Mouse (Mus musculus) midbrain, embryonic 16.5 days (tissue): Measurements from ENCODE around the gene 1700020L24Rik. TPM values are rescaled to one million over a fixed set of nuclear protein-coding genes. Genes with fewer than 3 reads are reported as not detected.

Source experiments
- ATAC-seq: fragments of 200-750 bp; cut with Nextera tagmentation; 2 replicates; pipeline ENCODE4 v1.8.0; 2017; ENCODE audit warnings: moderate TSS enrichment
- H3K27ac ChIP-seq: fragments of 300-500 bp; sonication (generic); 2 replicates; pipeline ENCODE4 v1.5.1; 2014; ENCODE audit warnings: mild to moderate bottlenecking, low read length, mixed read lengths
- H3K27me3 ChIP-seq: fragments of 300-500 bp; sonication (generic); 2 replicates; pipeline ENCODE4 v1.6.1; 2014; ENCODE audit warnings: low read depth, low read length, mixed read lengths; ENCODE audit not compliant: control insufficient read depth, insufficient read depth
- H3K36me3 ChIP-seq: fragments of 300-500 bp; sonication (generic); 2 replicates; pipeline ENCODE4 v1.6.1; 2014; ENCODE audit warnings: mild to moderate bottlenecking, low read length, moderate library complexity, mixed read lengths; ENCODE audit not compliant: control insufficient read depth, insufficient read depth
- H3K4me1 ChIP-seq: fragments of 300-500 bp; sonication (generic); 2 replicates; pipeline ENCODE4 v1.6.1; 2014; ENCODE audit warnings: mild to moderate bottlenecking, low read length, mixed read lengths; ENCODE audit not compliant: control insufficient read depth, insufficient read depth
- H3K4me2 ChIP-seq: fragments of 300-500 bp; sonication (generic); 2 replicates; pipeline ENCODE4 v1.6.1; 2014; ENCODE audit warnings: mild to moderate bottlenecking, low read length, mixed read lengths
- H3K4me3 ChIP-seq: fragments of 300-500 bp; sonication (generic); 2 replicates; pipeline ENCODE4 v1.5.1; 2014; ENCODE audit warnings: low read depth, mild to moderate bottlenecking, low read length, moderate library complexity, mixed read lengths
- H3K9ac ChIP-seq: fragments of 300-500 bp; sonication (generic); 2 replicates; pipeline ENCODE4 v1.6.1; 2014; ENCODE audit warnings: low read depth, low read length, mixed read lengths
- H3K9me3 ChIP-seq: fragments of 300-500 bp; sonication (generic); replicated peaks from 2 replicates; pipeline ENCODE4 v1.6.1; 2014; ENCODE audit warnings: mild to moderate bottlenecking, low read length, mixed read lengths; ENCODE audit not compliant: control insufficient read depth, poor library complexity, severe bottlenecking
- WGBS: fragments of 180-500 bp; shearing (Covaris S2); extraction: QIAGEN DNeasy Blood & Tissue Kit; methylation state at CpG from one replicate; pipeline ENCODE4 v1.1.7; 2014; 5-methylcytosine and 5-hydroxymethylcytosine counted together
- polyA plus RNA-seq: library from polyadenylated mRNA; unstranded; fragments of >200 nt; fragmentation: Nextera tagmentation; extraction: Ambion mirVana; gene quantifications from 2 replicates; pipeline ENCODE4 v1.2.1, GENCODE M21; 2015

1700020L24Rik gene
- polyA plus RNA-seq, 1 experiment from 2014 or later: 0.64 TPM

DNA sequence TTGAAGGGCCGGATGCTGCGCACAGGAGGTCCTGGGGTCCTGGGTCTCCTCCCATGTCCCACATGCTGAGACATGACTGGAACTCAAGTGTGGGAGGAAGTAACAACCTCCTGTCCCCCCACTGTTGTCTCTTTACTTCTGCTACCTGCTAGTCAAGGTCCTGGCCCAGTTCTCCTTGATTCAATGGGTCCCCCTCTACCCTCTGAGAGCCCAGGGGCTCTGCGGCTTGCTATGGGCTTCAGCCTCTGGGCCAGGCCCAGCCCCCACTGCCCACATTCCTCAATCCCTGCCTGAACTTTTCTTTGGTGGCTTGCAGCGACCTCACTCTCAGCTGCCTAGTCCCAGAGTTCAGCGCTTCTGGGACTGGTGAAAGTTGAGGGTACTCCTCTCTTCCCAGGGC, 8.1 kb upstream of the 1700020L24Rik start, which contains the start of gene Gas2l2:
Gas2l2 (minus strand) TSS at position 101 of the 400 bp plus-strand sequence.
- Histone ChIP-seq H3K27ac (no peak within 1 kb of the TSS), H3K4me1 (no peaks in the 10 kb centered on the region), H3K4me2 (no peak within 1 kb of the TSS), H3K27me3 (peaks cover 6% of the 10 kb centered on the region; the same call in 1 of the 2 replicates), H3K4me3 (no peak within 1 kb of the TSS), H3K9me3 (no peaks in the 10 kb centered on the region), H3K9ac (no peak within 1 kb of the TSS), H3K36me3 (no peaks in the 10 kb centered on the region)
- 60% methylated on average over 5 of the region's 5 CpGs for whole genome bisulfite sequencing
- ATAC-seq: no peak

GRCm38 (mm10) chr11:83432533-83432932, 4.9 kb upstream of the 1700020L24Rik start:
- H3K4me1 ChIP-seq: no peaks in the 10 kb centered on the region
- 79% methylated on average over 2 of the region's 2 CpGs for WGBS
- H3K27ac ChIP-seq: no peak overlapping the region
- no peak overlapping the region for H3K4me3 ChIP-seq
- no peak overlapping the region for H3K4me2 ChIP-seq
- no peaks in the 10 kb centered on the region for H3K36me3 ChIP-seq
- H3K9me3 ChIP-seq: no peaks in the 10 kb centered on the region
- H3K27me3 ChIP-seq: peaks cover 5% of the 10 kb centered on the region; the same call in 1 of the 2 replicates
- no peak for ATAC-seq
- H3K9ac ChIP-seq: no peak overlapping the region

GRCm38 (mm10) chr11:83439426-83440060, 2.1 kb downstream of the 1700020L24Rik start:
- WGBS: 34% methylated on average over 11 of the region's 11 CpGs
- Histone ChIP-seq H3K4me3 (peak overlapping the region; percentile 65), H3K4me1 (peaks cover 6% of the 10 kb centered on the region; the same call in 1 of the 2 replicates), H3K9ac (peak overlapping the region; percentile 70; the same call in 1 of the 2 replicates), H3K36me3 (no peaks in the 10 kb centered on the region), H3K4me2 (peak overlapping the region; percentile 87), H3K27ac (no peak overlapping the region), H3K9me3 (no peaks in the 10 kb centered on the region), H3K27me3 (peaks cover 32% of the 10 kb centered on the region)
- ATAC-seq: no peak

GRCm38 (mm10) chr11:83440081-83441064, 2.9 kb downstream of the 1700020L24Rik start:
- ATAC-seq: peak; percentile 94
- Histone ChIP-seq H3K4me3 (peak overlapping the region; percentile 65), H3K36me3 (no peaks in the 10 kb centered on the region), H3K9ac (peak overlapping the region; percentile 70), H3K9me3 (no peaks in the 10 kb centered on the region), H3K27me3 (peaks cover 40% of the 10 kb centered on the region), H3K4me2 (peak overlapping the region; percentile 87), H3K4me1 (peaks cover 10% of the 10 kb centered on the region; the same call in 1 of the 2 replicates), H3K27ac (0 out of 2 replicates have a peak overlapping the region, but pooled peaks have one; percentile 42)
- under 1% methylated on average over 63 of the region's 75 CpGs for WGBS

GRCm38 (mm10) chr11:83441235-83441634, 3.8 kb downstream of the 1700020L24Rik start:
- Histone ChIP-seq H3K9ac (no peak overlapping the region), H3K9me3 (no peaks in the 10 kb centered on the region), H3K27me3 (peaks cover 43% of the 10 kb centered on the region), H3K4me1 (peaks cover 10% of the 10 kb centered on the region; the same call in 1 of the 2 replicates), H3K4me3 (no peak overlapping the region), H3K4me2 (no peak overlapping the region), H3K36me3 (no peaks in the 10 kb centered on the region), H3K27ac (no peak overlapping the region)
- ATAC-seq: no peak
- WGBS: 41% methylated on average over 7 of the region's 7 CpGs

DNA sequence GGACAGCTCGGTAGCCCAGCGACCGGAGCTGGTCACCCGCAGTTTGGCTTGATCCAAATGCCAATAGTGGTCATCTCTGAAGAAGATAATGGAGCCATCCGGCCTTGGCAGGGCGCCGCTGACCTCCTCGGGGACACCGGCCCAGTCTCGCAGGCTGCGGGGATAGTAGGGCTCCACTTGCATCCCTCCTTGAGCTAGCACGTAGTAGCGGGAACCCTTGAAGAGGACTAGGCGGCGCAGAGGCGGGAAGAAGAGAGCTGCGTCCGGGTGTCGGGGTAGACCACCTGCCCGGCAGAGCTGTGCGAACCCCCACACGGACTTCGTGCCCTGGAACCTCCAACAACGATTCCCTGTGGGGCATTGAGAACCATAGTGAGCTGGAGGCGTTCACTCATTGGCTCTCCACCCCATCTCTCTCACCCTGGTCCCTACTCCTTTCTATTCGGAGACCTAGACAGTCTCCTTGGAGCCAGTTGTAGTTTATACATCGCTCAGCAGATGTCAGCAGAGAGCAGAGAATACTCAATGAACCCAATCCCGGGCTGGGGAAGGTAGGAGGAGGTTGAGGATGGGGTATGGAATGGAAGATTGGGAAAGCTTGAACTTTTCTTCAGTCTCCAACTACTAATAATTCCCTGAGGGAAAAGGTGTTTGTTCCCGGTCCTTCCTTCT, 5.3 kb downstream of the 1700020L24Rik start:
- WGBS: 15% methylated on average over 29 of the region's 29 CpGs
- no peaks in the 10 kb centered on the region for H3K36me3 ChIP-seq
- no peak overlapping the region for H3K27ac ChIP-seq
- peak overlapping the region; percentile 53 for H3K4me2 ChIP-seq
- peaks cover 10% of the 10 kb centered on the region; the same call in 1 of the 2 replicates for H3K4me1 ChIP-seq
- peaks cover 43% of the 10 kb centered on the region for H3K27me3 ChIP-seq
- peak overlapping the region; percentile 46; the same call in 1 of the 2 replicates for H3K9ac ChIP-seq
- H3K4me3 ChIP-seq: peak overlapping the region; percentile 20
- ATAC-seq: peak; percentile 25; the same call in 1 of the 2 replicates
- no peaks in the 10 kb centered on the region for H3K9me3 ChIP-seq

DNA sequence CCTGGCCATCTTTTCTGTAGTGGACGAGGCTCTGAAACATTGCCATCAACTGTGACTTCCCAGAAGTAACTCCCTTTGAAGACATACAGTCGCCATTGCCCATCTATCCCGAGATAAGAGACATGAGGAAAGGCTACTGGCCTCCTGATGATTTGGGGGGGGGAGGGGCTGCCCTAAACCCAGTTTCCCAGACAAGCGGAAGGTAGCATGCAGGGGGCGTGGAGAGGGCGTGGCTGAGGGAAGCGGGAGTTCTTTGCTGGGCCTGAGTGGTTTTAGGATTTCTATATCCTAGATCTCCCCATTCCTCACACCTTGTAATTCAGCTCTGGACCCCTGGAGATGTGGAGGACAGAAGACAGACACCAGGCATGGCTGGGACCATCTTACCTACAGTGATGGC, 6.3 kb downstream of the 1700020L24Rik start:
- H3K4me2 ChIP-seq: no peak overlapping the region
- H3K9me3 ChIP-seq: no peaks in the 10 kb centered on the region
- H3K36me3 ChIP-seq: no peaks in the 10 kb centered on the region
- no peak for ATAC-seq
- H3K9ac ChIP-seq: no peak overlapping the region
- WGBS: 13% methylated on average over 7 of the region's 7 CpGs
- no peak overlapping the region for H3K27ac ChIP-seq
- H3K4me1 ChIP-seq: peaks cover 11% of the 10 kb centered on the region; the same call in 1 of the 2 replicates
- H3K4me3 ChIP-seq: no peak overlapping the region
- H3K27me3 ChIP-seq: peaks cover 43% of the 10 kb centered on the region

DNA sequence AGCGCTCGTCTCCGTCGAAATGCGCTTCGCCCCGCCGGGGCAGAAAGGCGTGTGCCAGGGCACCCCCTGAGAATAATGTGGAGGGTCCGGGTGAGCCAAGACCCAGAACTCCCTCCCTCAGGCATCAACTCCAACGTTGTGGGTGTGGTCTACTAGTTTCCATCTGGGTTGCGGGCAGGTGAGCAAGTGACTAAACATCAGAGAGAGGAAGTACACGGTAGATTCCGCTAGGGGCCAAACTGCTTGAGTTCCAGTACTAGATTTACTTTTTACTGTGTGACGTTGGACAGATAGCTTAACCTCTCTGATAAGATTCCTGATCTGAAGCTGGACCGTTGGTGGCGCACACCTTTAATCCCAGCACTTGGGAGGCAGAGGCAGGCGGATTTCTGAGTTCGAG, 7.5 kb downstream of the 1700020L24Rik start:
- 33% methylated on average over 19 of the region's 19 CpGs for WGBS
- peak overlapping the region; percentile 19 for H3K4me3 ChIP-seq
- H3K4me2 ChIP-seq: peak overlapping the region; percentile 37
- no peak overlapping the region for H3K27ac ChIP-seq
- peaks cover 12% of the 10 kb centered on the region; the same call in 1 of the 2 replicates for H3K4me1 ChIP-seq
- no peaks in the 10 kb centered on the region for H3K9me3 ChIP-seq
- H3K36me3 ChIP-seq: no peaks in the 10 kb centered on the region
- 0 out of 2 replicates have a peak overlapping the region, but pooled peaks have one; percentile 31 for H3K9ac ChIP-seq
- no peak for ATAC-seq
- H3K27me3 ChIP-seq: peaks cover 43% of the 10 kb centered on the region
